Mouse (Mus musculus) spleen, adult 2 months (tissue): ENCODE measurements around the gene Glrx5.

Source experiments
- CTCF ChIP-seq: fragments of 200-500 bp; IDR thresholded peaks from 2 replicates; pipeline ENCODE4 v1.5.1; 2011; ENCODE audit warnings: mild to moderate bottlenecking, inconsistent platforms; ENCODE audit not compliant: insufficient read depth, insufficient read length, insufficient replicate concordance; ENCODE audit errors: extremely low read depth
- POLR2A ChIP-seq: fragments of 200-500 bp; IDR thresholded peaks from 2 replicates; pipeline ENCODE4 v1.6.1; 2011; ENCODE audit warnings: low read depth, low read length, inconsistent platforms

DNA sequence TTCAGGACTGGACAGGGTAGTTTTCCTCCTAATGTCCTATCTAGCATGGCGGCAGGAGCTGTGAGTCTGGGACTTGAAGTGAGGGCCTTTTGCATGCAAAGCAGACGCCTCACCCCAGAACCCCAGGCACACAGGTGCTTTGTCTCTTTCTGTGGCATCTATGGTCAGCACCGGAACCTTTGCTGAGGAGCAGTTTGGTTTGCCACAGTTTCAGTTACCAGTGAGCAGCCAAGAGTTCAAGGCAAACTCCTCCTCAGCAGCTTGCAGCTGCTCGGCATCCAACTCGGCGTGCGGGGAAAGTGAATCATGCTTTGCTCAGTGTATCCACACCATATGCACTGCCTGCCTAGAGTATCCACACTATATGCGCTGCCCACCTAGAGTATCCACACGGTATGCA, 9.7 kb upstream of the Glrx5 start:
- TF ChIP-seq CTCF, result no peak
- TF ChIP-seq POLR2A, result no peak
